Mouse (Mus musculus) layer of hippocampus, postnatal 36 days (tissue): ENCODE measurements around the gene Hmgcl. TPM values are rescaled to one million over a fixed set of nuclear protein-coding genes. Genes with fewer than 3 reads are reported as not detected.
A peak's percentile ranks its signal among the peaks of the same experiment; 100 is the strongest.
"Not testable (repeated sequence)": the region's sequence is repeated elsewhere in the genome, so short reads cannot be mapped to it uniquely, and the experiment has no call there.

ENCODE experiments used
- DNase-seq, 2 experiments: peaks; one replicate each; pipeline ENCODE4 v3.0.0; 2022
- total RNA-seq, 2 experiments: library from RNA; stranded (reverse); gene quantifications; 2 replicates each; pipeline ENCODE4 v1.2.3; 2021

Hmgcl gene
- total RNA-seq, 2 experiments from 2014 or later: 35.5 to 36.4 TPM

DNA sequence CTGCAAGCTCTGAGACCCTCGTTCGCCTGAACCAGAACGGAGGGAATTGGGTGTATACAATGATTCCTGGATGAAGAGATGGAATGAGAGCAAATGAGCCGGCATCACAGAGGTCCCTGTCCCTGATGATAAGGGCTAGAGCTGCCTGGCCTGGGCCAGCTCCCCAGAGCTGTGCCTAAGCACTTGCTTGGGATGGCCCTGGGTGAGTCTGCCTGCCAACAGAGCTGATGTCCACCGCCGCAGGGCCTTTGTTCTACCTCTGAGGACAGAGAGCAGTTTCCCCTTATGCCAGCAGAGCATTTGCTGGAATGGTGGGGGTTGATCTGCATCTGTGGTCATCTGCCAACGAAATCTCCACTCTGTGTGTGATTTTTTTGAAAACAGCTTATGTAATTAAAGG lies 15.9 kb downstream of the Hmgcl start:
- DNase-seq: no peak

DNA sequence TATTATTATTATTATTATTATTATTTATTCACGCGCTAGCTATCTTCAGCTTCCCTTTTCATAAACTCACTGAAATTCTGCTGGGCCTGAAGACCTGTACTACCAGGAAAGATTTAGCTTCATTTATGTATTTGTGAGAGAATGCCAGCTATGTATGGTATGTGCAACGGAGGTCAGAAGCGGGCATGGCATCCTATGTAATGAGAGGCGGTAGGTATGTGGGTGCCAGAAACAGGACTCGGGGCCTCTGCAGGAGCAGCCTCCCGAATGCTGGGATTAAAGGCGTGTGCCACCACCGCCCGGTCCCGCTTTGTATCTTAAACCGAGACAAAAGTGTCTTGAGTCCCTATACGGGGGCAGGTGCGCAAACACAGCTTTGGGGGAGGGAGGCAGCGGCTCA lies 16.7 kb downstream of the Hmgcl start:
- DNase-seq: no peak

DNA sequence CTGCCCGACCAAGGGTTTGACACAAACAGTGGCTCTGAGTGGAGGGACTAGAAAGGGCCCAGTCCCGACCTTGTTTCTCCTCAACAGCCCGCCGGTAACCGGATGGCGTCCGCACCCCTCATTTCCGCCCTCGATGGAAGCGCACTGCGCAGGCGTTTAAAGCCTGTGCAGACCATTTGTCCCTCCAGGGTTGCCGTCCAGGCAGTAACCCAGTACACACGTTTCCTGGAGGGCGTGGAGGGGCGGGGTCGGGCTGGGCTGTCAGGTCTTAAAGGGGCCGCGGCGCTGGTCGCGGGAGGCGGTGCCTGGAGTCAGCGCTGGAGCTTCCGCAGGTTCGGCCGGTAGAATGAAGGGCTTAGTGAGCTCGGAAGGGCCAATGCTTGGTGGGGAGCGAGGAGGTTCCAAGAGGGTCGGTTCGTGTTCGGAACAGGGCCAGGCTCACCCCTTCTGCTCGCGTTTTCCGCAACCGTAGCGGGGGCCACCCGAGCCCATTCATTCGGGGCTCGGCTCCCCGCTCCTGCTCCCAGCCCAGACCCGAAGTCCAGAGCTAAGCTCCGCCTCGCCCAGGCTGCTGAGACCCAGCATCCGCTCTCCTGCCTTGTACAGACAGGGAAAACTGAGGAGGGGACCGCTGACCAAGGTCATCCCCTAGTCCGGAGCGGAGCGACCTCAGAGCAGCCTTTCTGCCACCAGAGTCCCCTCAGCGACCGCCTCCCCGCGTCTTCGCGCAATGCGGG lies 17.4 kb downstream of the Hmgcl start, which contains the start of gene Gale:
Gene Gale (plus strand): TSS at position 271 of the 737 bp plus-strand sequence.
- peak; percentile 92 to 95 for DNase-seq

DNA sequence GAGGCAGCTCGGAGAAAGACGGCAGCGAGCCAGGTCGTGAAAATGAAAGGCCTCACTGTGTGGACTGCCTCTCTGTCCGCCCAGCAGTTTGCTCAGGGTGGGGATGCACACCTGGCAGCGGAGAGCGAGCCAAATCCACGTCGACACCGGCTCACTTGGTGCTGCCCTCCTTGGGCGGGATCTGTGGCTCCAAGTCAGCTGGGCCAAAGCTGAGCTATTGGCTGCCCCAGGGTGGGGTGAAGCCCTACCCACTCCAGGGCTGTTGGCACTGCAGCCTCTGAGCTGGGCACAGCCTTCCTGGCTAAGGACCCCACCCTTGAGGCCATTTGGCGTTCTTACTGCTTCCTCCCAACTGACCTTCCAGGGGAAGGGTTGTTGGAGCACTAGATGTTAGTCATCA lies 18.2 kb downstream of the Hmgcl start:
- peak in 1 of 2 experiments; percentile 62 for DNase-seq

DNA sequence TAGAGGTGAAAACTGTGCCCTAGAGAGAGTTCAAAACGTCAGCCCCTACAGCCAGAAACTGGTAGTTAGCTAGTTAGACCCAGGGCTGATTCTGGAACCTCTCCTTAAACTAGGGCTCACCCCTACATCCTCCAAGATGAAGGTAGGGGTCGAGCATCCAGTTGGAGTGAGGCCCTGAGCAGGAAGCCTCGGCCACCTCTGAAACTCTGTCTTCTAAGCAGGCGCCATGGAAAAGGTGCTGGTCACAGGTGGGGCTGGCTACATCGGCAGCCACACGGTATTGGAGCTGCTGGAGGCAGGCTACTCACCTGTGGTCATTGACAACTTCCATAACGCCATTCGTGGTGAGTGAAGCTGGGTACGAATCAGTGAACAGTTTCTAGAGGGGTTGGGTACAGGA lies 18.9 kb downstream of the Hmgcl start:
- no peak for DNase-seq

DNA sequence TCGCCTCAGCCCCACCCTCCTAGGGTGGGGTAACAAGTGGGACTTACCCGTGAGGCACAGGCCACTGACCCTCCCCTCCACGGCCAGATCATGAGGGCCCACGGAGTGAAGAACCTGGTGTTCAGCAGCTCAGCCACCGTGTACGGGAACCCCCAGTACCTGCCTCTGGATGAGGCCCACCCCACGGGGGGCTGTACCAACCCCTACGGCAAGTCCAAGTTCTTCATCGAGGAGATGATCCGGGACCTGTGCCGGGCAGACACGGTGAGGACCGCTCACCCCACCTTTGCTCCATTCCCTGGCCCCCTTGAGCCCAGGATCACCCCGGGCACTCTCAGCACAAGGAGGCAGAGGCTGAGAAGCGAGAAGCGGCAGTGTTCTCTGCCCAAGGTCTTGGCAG lies 20.0 kb downstream of the Hmgcl start:
- DNase-seq: no peak

DNA sequence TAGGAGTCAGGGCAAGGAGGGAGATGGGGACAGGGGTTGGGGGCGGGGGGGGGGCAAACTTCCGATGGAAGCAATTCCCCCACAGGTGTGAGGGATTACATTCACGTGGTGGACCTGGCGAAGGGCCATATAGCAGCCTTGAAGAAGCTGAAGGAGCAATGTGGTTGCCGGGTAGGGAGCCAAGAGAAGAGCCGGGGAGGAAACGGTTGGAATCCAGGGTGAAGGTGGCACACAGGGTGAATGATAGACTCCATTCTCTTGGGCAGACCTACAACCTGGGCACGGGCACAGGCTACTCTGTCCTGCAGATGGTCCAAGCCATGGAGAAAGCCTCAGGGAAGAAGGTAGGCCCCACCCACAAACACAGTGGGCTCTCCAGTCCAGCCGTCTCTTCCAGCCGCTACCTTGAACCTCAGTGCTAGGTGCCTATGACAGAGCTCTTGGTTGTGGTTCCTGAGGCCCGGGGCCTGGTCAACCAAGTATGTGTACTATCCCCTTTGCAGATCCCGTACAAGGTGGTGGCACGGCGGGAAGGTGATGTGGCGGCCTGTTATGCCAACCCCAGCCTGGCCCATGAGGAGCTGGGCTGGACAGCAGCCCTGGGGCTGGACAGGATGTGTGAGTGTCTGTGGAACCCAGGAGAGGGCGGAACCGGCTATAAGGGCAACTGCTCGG lies 21.0 kb downstream of the Hmgcl start:
- no peak for DNase-seq

DNA sequence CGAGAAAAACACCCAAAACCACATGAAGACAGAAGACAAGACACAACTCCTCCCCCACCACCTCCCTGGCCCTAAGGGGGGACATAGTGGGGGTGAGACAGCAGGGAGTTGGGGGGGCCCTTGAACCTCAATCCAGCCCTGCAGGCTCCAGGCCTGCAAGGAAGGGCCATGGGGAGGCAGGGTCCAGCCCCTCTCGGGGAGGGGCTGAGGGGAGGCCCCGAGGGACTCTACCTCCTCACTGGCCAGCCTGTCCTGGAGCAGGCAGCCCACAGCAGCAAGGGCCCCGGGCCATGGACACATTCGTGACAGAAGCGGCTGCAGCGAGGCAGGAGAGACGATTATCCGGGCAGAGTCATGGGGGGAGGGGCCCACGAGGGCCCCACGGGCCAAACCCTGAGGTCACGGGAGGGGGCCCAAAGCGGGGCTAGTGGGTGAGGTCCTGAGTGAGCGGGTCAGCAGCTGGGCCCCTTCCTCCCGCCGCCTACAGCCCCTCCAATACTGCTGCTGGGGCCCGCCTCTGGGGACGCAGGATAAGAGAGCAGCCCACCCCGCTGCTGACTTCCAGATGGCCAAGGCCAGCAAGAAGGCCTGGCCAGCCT lies 22.1 kb downstream of the Hmgcl start:
- DNase-seq: no peak

DNA sequence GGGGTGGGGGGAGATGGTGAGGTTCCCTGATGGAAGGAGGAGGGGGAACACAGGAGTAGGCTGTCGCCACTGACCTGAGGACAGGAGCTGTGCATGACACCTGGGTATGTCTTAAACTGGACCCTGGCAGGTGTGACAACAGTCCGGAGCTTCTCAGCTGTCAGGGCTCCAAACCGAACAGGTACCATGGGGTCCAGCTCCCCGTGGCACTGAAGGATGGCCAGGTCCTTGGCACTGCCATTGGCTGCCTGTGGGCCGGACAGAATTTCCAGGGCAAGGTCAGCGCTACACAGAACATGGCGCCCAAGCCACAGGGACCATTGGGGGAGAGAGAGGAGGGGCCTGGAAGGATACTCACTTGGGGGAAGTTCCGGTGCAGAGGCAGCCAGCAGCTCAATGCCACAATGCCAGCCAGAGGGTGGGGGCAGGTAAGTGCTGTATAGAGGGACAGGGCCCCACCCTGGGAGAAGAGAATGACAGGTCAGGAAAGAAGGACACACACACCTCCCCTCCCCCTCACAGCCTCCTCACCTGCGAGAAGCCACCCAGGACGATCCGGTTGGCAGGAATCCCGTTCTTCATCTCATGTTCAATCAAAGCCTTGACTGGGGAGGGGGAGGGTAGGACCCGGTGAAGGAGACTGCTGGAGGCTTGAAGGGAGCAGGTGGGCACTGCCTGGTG lies 23.0 kb downstream of the Hmgcl start:
- no peak for DNase-seq

DNA sequence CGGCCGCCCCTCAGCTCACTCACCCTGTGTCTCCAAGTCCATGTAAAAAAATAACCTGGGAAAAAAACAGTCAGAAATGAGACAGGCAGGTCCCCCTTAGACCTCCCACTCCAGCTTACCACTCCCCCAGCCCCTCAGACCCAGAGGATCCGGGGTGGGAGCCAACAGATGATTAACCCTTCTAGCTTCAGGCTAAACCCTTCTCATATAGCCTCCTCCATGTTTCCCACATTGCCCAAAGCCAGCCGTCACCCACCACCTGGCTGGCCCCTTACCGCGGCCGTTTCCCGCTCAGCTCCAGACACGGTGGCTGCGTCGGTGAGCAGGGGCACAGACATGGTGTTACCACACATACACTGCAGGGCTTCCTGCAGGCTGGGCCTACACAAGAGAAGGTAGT lies 24.3 kb downstream of the Hmgcl start:
- no peak for DNase-seq

DNA sequence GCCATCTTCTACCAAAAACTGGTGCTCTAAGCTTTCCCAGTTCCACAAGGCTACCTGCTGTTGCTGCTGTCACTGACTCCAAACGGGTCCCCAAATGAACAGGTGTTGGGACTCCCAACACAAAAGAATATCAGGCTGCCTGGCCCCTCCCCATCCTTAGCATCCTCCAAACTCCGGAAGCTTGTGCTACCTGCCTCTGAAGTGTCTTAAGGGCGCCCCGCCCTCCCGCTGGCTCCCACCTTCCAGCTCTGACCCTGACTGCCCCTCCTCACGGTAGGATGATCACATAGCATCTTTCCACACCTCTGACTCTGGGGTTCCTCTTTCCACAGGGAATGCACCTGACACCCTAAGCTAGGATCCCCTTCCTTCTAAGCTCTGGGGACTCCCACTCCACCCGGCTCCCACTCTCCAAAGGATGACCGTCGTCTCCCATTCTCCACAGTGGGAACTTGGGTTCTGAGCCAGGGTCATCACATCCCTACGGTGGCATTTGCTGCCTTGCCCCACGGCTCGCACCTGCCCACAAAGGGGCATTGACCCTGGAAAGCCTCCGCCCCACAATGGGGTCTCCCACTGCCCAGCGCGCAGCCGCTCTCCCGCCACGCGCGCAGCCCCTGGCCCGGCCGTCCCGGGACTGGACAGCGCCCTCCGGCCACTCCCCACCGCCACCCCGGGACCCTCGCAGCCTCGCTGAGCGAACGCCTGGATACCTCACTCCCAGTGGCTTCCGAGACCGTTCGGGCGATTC lies 25.7 kb downstream of the Hmgcl start:
- no peak for DNase-seq

DNA sequence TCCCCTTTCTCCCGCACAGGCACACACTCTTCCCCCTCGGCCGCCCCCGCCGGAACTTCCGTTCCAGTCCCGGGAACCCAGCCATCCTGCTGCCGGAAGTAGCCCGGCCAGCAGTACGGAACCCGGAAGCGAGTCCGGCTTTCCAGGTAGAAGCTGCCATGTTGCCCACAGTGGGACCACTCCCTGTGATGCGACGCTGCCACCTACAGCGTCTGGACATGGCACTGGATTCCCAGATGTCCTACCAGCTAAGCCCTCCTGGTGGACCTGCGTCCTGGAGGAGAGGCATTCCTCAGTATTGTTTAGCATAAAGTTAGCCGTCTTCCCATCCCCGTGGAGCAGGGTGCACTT lies 26.3 kb downstream of the Hmgcl start, which contains the start of gene Lypla2:
Gene Lypla2 (minus strand): TSS at position 71 of the 351 bp plus-strand sequence.
- peak; percentile 88 to 89 for DNase-seq

DNA sequence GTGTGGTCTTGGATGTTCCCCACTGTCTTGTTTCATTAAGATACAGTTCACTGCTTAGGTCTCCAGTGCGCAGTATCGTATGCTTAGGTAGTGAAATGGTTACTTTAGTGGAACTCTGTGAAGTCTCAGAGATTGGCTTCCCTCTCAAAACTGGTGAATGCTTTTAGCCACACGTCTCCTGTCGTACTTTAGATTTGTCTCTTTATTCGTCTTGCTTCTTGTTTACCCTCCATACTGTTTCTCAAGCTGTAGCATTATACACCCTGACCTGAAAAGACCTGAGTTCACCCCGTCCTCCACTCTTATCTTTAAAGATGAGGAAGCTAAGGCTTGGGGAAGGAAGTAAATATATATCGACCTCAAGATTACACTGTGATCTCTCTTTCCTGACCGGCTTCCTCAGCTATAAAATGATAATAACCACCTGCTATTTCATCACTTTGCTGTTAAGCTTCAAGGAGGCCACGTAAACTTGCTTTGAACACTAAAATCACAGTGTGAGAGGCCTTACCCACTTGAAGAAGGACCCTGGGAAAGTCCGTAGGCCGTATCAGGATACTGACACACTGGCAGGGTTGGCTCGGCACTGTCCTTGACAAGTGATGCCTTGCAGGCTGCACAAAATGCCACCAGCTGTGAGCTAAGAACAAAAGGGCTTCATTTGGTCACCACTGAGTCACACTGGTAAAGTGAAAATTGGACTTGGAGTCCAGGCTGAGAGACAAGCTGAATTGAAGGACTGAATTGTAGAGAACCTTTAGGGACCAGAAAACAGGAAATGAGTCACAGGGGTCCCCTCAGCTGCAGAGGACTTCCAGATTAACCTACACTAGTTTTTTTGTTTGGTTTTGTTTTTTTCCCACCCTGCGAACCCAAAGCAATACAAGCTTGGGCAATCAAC lies 26.9 kb downstream of the Hmgcl start:
- DNase-seq: no peak

DNA sequence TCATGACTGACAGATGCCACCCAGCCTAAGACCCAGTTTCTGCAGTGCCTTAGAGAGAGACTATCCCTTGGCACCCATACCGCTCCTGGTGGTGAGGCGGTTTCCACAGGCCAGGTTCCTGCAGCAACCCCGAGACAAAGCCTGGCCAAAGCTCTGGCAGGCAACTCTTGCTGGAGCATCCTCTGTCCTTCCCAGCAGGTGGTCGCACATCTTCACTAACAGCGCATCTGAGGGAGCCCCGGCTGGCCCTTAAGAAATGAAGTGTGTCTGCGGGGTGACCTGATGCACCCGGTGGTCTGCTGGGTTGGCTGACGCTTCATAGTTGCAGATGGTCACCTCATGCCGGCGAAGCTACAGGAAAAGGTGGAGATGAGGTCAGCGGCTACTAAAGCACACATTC lies 29.9 kb downstream of the Hmgcl start:
- no peak for DNase-seq

DNA sequence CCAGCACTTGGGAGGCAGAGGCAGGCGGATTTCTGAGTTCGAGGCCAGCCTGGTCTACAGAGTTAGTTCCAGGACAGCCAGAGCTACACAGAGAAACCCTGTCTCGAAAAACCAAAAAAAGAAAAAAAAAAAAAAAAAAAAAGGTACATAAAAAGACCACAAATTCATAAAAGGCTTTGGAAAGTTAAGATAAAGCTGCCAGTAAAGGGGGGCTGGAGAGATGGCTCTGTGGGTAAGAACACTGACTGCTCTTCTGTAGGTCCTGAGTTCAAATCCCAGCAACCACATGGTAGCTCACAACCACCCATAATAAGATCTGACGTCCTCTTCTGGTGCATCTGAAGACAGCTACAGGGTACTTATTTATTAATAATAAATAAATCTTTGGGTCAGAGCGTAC lies 34.0 kb downstream of the Hmgcl start:
- not testable (repeated sequence) for DNase-seq

DNA sequence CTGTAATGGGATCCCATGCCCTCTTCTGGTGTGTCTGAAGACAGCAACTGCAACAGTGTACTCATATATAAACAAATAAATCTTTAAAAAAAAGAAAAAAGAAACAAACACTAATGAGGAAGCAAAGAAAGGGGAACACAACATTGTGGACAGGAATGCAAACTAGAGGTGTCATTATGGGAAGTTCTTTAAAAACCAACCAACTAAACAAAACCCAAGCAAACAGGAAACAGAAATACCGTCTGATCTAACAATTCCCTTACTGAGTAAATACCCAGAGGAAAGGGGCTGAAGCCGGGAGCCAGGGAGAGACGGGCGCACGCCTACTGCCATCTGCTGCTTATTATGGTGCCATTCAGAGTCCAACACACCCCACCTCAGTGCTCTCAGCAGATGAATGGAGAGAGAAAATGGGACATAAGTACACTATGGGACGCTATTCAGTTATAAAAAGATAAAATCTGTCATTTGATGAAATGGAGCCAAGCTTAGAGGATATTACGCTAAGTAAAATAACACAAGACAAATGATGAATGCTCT lies 35.3 kb downstream of the Hmgcl start:
- peak; percentile 81 to 84 for DNase-seq

DNA sequence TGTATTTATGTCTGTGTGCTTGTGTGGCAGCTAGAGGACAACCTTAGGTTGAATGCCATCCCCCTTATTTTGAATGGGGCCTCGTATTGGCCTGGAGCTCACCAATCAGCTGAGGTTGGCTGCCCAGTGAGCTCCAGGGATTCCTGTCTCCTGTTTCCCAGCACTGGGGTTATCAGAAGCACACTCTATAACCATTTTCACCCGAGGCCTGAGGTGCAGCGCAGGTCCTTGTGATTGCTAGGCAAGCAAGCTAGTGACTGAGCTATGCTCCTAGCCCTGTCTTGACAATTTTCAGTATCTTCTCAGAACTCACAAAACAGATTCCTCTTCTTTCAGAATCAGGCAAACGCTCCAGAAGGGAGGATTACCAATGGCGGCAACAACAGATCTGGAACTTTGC lies 38.3 kb downstream of the Hmgcl start:
- no peak for DNase-seq

DNA sequence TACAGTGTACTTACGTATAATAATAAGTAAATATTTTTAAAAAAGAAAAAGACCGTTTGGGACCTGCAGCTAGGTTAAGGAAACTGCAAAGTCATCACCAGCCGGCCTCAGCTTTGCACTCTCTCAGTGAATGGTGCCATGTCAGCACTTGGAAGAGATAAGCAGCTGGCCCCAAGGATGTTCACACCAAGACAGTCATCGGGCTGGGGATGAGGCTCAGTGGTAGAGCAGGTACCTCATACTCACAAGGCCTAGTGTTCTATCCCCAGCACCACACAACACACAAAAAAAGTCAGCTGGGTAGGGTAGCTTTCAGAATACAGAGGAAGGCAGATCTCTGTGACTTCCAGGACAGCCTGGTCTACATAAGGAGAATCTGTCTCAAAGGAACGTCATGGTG lies 38.9 kb downstream of the Hmgcl start:
- DNase-seq: no peak

DNA sequence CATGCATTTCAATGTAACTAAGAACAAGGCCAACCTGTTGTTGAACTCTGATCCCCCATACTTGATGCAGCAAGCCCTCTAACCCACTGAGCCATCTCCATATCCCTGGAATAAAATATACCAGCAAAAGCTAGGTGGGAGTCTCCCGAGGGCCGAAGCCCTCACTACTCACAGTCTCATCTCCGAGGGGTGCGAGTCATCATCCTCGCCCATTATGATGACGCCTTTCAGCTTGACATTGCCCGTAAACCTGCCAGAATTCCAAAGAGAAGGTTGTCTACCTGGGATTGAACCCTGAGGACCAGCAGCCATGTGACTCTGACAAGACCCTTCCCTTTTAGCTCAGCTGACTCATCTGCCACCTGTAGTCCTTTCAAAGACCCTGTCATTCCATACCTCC lies 39.5 kb downstream of the Hmgcl start:
- no peak for DNase-seq

DNA sequence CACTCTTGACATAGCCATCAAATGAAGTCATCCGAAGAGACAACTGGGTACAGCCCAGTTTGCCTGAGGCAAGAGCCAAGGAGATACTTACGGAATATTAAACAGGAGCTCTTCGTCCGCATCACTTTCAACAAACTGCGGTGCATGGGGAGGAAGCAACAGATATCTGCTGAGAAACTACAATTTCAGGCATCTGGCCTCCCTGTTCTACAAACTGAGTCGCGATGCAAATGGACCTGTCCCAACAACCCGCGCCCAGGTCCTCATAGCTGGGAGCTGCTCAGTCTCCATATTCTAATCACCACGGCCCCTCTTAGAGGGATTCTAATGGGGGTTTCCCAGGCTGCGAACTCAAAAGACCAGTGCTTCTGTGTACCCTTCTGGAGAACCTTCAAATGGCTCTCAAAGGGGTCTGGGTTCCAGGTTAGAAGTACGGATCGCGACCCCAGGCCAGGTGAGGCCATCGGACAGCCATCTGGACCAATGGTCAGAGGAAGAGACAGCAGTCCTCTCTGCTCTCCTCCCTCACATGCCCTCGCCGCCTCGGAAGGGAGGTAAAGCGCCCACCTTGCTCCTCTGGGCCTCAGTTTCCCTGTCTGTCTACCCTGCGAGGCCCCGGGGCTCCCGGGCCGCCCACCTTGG lies 40.2 kb downstream of the Hmgcl start:
- DNase-seq: no peak
